Mouse (Mus musculus): Measurements from ENCODE around the gene Itpr1. TPM values are rescaled to one million over a fixed set of nuclear protein-coding genes. Genes with fewer than 3 reads are reported as not detected.
A peak's percentile ranks its signal among the peaks of the same experiment; 100 is the strongest.

The Itpr1 gene
- polyA plus RNA-seq, 1 experiment from 2014 or later = 14.6 TPM

DNA sequence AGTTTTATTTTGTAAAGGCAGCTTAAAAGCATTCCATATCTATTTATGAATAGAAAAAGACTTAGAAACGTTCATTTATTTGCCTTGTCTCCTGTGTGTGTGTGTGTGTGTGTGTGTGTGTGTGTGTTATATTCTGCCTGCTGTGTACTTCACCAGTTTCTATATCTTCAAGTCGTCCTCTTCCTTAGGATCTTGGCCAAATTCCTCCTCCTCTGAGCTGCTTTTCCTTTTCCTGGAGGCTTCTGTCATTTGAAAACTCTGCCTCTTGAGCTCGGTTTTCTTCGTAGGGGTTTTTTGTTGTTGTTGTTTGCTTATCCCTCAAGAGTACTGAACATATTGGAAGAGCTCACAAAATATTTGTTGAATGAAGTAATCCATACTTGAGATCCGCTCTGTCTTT, 9.5 kb downstream of the Itpr1 start:
- peaks cover 32% of the 10 kb centered on the region for H3K4me1 ChIP-seq
- H3K4me3 ChIP-seq = no peak overlapping the region
- no peaks in the 10 kb centered on the region for H3K9me3 ChIP-seq

DNA sequence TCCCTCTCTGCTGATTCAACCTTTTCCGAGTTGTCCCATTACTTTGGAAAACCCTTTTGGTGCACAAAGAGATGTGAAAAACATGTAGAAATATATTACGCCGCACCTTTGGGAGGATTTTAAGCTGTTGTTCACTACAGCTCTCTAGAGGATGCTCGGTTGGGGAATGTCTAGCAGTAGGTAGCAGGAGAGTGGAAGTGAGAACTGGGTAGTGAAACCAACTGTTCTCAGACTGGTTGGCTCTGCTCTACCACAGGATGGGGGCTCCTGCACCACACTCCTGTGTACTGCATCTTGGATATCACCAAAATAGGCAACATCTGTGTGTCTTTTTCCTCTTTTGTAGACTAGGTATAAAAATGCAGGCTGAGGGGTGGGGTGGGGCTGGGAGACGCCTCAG, 10.0 kb downstream of the Itpr1 start:
- Histone ChIP-seq H3K27ac (no peak overlapping the region), H3K9me3 (no peaks in the 10 kb centered on the region), H3K36me3 (peaks cover 16% of the 10 kb centered on the region; the same call in 1 of the 2 replicates), H3K4me1 (peaks cover 36% of the 10 kb centered on the region), H3K4me3 (no peak overlapping the region), H3K27me3 (ENCODE audit: insufficient read depth, poor library complexity, severe bottlenecking) (no peaks in the 10 kb centered on the region)
- 87% methylated on average over 5 of the region's 5 CpGs for WGBS
- DNase-seq (ENCODE audit: low spot score) = no peak

More for the DNA sequence above, 9.5 kb downstream of the Itpr1 start:
- no peaks in the 10 kb centered on the region for H3K27me3 ChIP-seq (ENCODE audit: insufficient read depth, poor library complexity, severe bottlenecking)
- no peak overlapping the region for H3K27ac ChIP-seq
- WGBS = 62% methylated on average over 5 of the region's 5 CpGs
- H3K36me3 ChIP-seq = peaks cover 16% of the 10 kb centered on the region; the same call in 1 of the 2 replicates
- no peak for DNase-seq (ENCODE audit: low spot score)

DNA sequence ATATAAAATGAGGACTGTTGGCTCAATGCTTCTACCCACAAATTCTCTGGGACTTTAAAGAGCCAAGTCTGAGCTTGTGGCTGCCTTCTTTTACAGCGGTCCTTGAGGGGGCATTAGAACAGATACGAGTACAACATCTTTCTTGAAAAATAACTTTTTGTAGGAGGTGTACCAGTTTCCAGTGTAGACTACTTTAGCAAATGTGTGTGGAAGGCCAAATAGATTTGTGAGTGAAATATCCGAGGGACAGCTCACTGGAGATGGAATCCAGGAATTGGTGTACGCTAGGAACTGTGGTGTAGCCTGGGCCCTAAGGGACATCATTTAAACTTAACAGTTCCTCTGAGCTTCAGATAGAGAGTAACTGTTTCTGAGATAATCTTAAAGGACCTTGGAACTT, 11.5 kb downstream of the Itpr1 start:
- Histone ChIP-seq H3K27ac (no peak overlapping the region), H3K9me3 (no peaks in the 10 kb centered on the region), H3K4me3 (no peak overlapping the region), H3K36me3 (peaks cover 8% of the 10 kb centered on the region; the same call in 1 of the 2 replicates), H3K4me1 (peaks cover 43% of the 10 kb centered on the region), H3K27me3 (ENCODE audit: insufficient read depth, poor library complexity, severe bottlenecking) (no peaks in the 10 kb centered on the region)
- 80% methylated on average over 4 of the region's 4 CpGs for WGBS
- no peak for DNase-seq (ENCODE audit: low spot score)

DNA sequence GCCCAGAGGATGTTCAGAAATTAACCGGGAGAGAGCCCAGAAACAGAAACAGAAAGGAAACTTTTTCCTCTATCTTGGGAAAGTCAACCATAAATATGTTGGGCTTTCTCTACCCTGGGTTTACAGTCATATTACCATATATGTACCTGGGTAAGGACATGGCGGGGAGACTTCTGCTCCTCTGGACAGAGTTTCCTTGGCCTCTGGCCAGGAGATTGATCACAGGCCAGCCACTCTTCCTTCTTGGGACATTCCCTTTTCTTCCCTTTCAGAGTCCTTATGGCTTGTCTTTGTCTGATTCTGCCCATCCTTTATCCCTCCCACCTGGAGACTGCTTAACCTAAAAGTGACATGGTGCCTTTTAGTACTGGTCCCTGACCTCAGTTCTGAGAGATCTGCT, 12.1 kb downstream of the Itpr1 start:
- Histone ChIP-seq H3K36me3 (peaks cover 2% of the 10 kb centered on the region; the same call in 1 of the 2 replicates), H3K27me3 (ENCODE audit: insufficient read depth, poor library complexity, severe bottlenecking) (no peaks in the 10 kb centered on the region)
- 81% methylated on average over 2 of the region's 2 CpGs for WGBS

DNA sequence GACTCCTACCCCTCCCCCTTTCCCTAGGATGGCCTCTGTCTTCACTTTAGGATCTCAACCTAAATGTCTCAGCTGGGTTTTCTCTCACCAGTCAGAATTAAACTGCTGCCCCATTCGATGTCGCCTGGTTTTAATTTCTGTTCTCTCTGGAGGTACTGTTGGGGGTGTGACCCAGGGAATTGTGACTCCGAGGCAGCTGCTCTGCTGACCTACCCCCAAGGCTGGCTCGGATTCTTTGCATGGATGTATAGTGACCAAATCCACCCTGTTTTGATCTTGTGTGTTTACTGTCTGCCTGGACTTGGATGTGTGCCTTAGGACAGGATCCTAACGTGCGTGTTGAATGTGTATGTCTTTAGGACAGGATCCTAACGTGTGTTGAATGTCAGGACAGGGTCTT, 13.3 kb downstream of the Itpr1 start:
- H3K27ac ChIP-seq = peak overlapping the region; percentile 25; the same call in 1 of the 2 replicates
- peaks cover 47% of the 10 kb centered on the region for H3K4me1 ChIP-seq
- no peak for DNase-seq (ENCODE audit: low spot score)
- H3K36me3 ChIP-seq = no peaks in the 10 kb centered on the region
- WGBS = 69% methylated on average over 7 of the region's 7 CpGs
- H3K9me3 ChIP-seq = no peaks in the 10 kb centered on the region
- no peak overlapping the region for H3K4me3 ChIP-seq
- H3K27me3 ChIP-seq (ENCODE audit: insufficient read depth, poor library complexity, severe bottlenecking) = no peaks in the 10 kb centered on the region

More for the DNA sequence above, 12.1 kb downstream of the Itpr1 start:
- no peak overlapping the region for H3K27ac ChIP-seq
- no peaks in the 10 kb centered on the region for H3K9me3 ChIP-seq
- no peak for DNase-seq (ENCODE audit: low spot score)
- H3K4me3 ChIP-seq = no peak overlapping the region
- peaks cover 45% of the 10 kb centered on the region for H3K4me1 ChIP-seq

DNA sequence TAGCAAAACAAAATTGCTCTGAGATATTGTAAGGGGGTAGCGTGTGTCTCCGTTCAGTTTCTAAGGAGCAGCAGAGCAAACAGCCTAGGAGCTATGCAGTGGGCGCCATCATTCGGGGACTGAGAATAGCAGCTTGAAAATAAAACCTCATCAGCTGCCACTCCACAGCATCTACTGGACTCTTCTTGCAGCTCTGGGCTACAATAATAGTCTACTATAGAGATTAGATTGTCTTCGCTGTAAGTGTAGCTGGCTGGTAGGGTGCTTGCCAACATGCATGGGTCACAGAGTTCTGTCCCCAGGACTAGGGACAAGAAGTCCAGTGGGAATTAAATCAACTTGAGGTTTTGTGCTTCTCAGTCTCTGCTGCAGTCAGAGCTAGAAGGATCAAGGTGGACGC, 14.6 kb downstream of the Itpr1 start:
- WGBS = 72% methylated on average over 6 of the region's 6 CpGs

DNA sequence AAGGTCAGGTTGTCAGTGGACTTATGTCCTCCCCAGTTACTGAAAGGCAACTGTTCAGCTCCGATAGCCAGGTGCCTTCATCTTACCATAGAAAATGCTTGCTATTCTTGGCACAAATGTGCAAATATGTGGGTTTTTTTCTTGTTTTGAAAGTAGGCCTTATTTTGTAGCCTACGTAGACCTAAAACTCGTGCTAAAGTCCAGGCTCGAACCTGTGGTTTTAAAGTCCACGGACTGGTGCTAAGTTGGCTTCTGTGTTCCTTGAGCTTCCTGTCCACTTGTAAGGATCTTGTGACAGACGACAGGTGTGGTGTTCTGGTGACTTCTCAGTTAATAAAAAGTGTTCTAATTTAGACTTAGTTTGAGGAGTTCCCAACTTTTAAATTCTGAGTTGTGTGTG, 15.2 kb downstream of the Itpr1 start:
- Histone ChIP-seq H3K27me3 (ENCODE audit: insufficient read depth, poor library complexity, severe bottlenecking) (no peaks in the 10 kb centered on the region), H3K4me3 (no peak overlapping the region), H3K36me3 (no peaks in the 10 kb centered on the region), H3K4me1 (peaks cover 60% of the 10 kb centered on the region), H3K9me3 (no peaks in the 10 kb centered on the region), H3K27ac (no peak overlapping the region)
- DNase-seq (ENCODE audit: low spot score) = no peak
- 68% methylated on average over 6 of the region's 6 CpGs for WGBS

More for the DNA sequence above, 14.6 kb downstream of the Itpr1 start:
- Histone ChIP-seq H3K36me3 (no peaks in the 10 kb centered on the region), H3K4me3 (no peak overlapping the region), H3K27me3 (ENCODE audit: insufficient read depth, poor library complexity, severe bottlenecking) (no peaks in the 10 kb centered on the region), H3K27ac (no peak overlapping the region), H3K4me1 (peaks cover 55% of the 10 kb centered on the region), H3K9me3 (no peaks in the 10 kb centered on the region)
- no peak for DNase-seq (ENCODE audit: low spot score)

DNA sequence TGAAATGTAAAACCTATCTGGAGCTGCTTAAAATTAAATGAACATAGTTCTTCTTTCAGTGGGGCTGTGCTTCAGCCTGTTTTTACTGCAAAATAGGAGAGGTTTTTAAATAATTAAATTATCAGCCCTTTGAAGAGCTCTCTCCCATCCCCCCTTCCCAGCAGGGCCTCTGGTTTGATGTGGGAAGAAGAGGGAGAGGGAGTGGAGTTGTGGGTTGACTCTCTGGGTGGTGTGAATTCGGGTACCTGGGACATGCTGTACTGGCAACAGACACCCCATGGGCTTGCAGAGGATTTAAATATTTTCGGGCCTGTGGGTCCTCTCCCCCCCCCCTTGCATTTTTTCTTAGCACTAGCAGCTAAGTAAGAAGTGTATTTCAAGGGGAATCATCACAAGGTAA, 15.7 kb downstream of the Itpr1 start:
- Histone ChIP-seq H3K9me3 (no peaks in the 10 kb centered on the region), H3K27me3 (ENCODE audit: insufficient read depth, poor library complexity, severe bottlenecking) (no peaks in the 10 kb centered on the region), H3K36me3 (no peaks in the 10 kb centered on the region), H3K4me1 (peaks cover 66% of the 10 kb centered on the region), H3K27ac (no peak overlapping the region), H3K4me3 (no peak overlapping the region)
- WGBS = 12% methylated on average over 2 of the region's 2 CpGs
- DNase-seq (ENCODE audit: low spot score) = no peak

DNA sequence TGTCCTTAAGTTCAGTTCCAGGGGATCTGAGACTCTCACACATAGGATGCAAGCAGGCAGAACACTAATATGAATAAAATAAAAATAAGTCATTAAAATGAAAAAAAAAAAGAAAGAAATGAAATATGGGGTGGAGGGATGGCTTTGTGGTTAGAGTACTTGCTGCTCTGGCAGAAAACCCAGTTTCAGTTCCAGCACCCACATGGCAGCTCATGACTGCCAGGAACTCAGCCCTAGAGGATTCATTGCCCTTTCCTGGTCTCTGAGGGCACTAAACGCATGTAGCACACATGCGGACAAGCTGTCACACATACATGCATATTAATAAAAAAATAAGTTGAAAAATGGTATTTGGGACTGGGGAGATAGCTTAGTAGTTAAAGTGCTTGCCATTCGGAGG, 17.7 kb downstream of the Itpr1 start:
- Histone ChIP-seq H3K27ac (no peak overlapping the region), H3K27me3 (ENCODE audit: insufficient read depth, poor library complexity, severe bottlenecking) (no peaks in the 10 kb centered on the region), H3K9me3 (no peaks in the 10 kb centered on the region), H3K36me3 (no peaks in the 10 kb centered on the region), H3K4me3 (no peak overlapping the region), H3K4me1 (peaks cover 72% of the 10 kb centered on the region)
- DNase-seq (ENCODE audit: low spot score) = no peak
- 91% methylated on average over 3 of the region's 3 CpGs for WGBS

DNA sequence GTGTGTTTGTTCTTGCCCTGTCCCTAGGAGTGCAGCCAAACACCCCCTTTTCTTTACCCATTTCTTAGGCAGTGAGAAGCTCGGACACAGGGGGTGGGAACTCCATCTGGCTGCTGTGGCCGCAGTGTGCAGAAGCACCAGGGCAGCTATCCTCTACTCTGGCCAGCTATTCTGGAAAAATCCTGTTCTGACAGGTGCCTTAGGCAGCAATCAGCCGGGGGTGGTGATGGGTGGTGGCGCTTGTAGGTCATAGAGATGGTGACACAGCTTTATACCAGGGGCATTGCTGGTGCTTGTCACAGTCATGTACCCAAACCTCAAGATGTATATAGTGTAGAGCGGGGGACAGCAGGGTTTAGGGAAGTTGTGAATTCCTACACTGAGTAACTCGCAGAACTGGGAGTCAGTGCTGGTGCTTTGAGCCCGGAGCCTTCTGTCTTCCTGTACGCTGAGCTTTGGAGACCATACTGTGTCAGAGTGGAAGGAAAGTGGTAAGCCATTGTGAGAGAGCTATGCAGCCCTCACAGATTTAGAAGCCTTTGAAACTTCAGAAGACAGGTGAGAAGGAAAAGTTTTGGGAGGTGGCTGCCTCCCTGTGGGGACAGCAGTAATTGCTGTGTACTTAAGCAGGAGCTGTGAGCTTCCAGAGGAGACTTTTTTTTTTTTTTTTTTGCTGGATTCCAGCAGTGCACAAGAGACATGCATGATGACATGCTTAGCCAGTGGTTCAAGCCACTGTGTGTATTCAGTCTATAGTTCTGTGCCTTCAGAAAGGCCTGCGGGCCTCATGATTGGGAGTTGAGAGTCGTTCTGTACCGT, 19.2 kb downstream of the Itpr1 start:
- no peaks in the 10 kb centered on the region for H3K27me3 ChIP-seq (ENCODE audit: insufficient read depth, poor library complexity, severe bottlenecking)
- peaks cover 75% of the 10 kb centered on the region for H3K4me1 ChIP-seq
- H3K9me3 ChIP-seq = no peaks in the 10 kb centered on the region
- no peaks in the 10 kb centered on the region for H3K36me3 ChIP-seq
- no peak for DNase-seq (ENCODE audit: low spot score)
- H3K4me3 ChIP-seq = no peak overlapping the region
- H3K27ac ChIP-seq = peak overlapping the region; percentile 70; the same call in 1 of the 2 replicates
- WGBS = 68% methylated on average over 11 of the region's 11 CpGs

DNA sequence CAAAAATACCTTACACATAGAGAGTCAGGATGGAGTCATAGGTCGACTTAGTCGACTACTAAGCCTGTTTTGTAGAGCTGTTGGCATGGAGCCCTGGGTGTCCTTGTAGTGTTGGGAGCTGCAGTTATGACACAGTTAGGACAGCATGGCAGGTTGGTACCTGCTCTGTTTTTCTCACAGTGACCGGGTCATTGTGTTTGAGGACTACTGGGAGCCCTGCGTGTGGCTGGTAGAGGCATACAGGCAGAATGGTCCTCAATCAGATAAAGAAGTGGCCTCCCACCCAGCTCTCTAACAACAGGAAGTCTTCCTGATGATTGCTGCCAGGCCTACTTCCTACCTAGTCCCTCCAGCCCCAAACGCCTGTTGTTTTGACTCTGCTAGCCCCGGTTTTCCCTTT, 20.2 kb downstream of the Itpr1 start:
- Histone ChIP-seq H3K4me1 (peaks cover 74% of the 10 kb centered on the region), H3K36me3 (no peaks in the 10 kb centered on the region), H3K27ac (peak overlapping the region; percentile 70; the same call in 1 of the 2 replicates), H3K27me3 (ENCODE audit: insufficient read depth, poor library complexity, severe bottlenecking) (no peaks in the 10 kb centered on the region), H3K9me3 (no peaks in the 10 kb centered on the region), H3K4me3 (no peak overlapping the region)
- no peak for DNase-seq (ENCODE audit: low spot score)
- WGBS = 17% methylated on average over 6 of the region's 6 CpGs

DNA sequence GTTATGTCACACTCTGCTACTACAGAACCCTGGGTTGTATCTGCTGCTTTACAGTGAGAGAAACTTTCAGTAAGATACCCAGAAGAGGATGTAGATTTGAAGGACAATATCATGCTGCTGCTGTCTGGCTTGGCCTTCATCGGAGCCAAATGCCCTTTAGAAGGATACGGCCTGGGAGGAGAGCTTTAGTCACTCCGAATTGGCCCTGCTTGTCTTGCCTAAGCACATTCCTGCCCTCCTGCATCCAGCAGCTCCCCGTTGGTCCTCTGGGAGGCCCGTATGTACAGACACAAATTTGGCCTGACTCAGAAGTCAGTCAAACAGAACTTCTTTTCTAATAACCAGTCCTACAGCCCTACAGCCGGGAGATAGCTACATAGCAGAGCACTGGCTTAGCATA, 21.6 kb downstream of the Itpr1 start:
- 44% methylated on average over 6 of the region's 6 CpGs for WGBS
- H3K36me3 ChIP-seq = no peaks in the 10 kb centered on the region
- peaks cover 80% of the 10 kb centered on the region for H3K4me1 ChIP-seq
- no peak overlapping the region for H3K4me3 ChIP-seq
- DNase-seq (ENCODE audit: low spot score) = no peak
- H3K9me3 ChIP-seq = no peaks in the 10 kb centered on the region
- H3K27me3 ChIP-seq (ENCODE audit: insufficient read depth, poor library complexity, severe bottlenecking) = no peaks in the 10 kb centered on the region
- 0 out of 2 replicates have a peak overlapping the region, but pooled peaks have one; percentile 83 for H3K27ac ChIP-seq

DNA sequence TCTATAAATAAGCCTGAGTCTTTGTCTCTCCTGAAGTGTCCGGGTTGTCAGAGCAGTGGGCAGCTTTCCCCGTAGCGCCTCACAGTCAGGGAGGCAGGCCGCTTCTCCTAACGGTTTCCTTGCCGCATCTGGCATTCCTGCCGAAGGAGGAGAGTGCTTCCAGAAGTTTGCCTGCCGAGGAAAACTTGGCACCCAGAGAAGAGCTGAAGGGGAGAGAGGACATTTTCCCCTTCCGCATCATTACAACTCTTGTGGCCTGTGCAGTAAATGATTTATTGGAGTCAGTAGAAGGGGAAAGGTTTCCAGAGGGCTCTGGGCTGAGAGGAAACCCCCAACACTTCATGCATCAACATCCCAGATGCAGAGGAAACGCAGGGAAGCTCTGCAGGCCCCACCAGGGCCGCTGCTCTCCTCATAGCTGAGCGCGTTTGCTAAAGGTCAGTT, 22.8 kb downstream of the Itpr1 start:
- DNase-seq (ENCODE audit: low spot score) = no peak
- H3K4me1 ChIP-seq = peaks cover 80% of the 10 kb centered on the region
- no peaks in the 10 kb centered on the region for H3K9me3 ChIP-seq
- WGBS = 18% methylated on average over 13 of the region's 13 CpGs
- peak overlapping the region; percentile 83 for H3K27ac ChIP-seq
- H3K4me3 ChIP-seq = peak overlapping the region; percentile 35; the same call in 1 of the 2 replicates
- H3K36me3 ChIP-seq = peaks cover 8% of the 10 kb centered on the region; the same call in 1 of the 2 replicates
- H3K27me3 ChIP-seq (ENCODE audit: insufficient read depth, poor library complexity, severe bottlenecking) = no peaks in the 10 kb centered on the region
